Comparison of ENCODE assay signal across 8 mouse cellular contexts in genomic region chrX:142228055-142228768, GRCm38 (mm10). TPM values are rescaled to one million over a fixed set of nuclear protein-coding genes. Genes with fewer than 3 reads are reported as not detected.
DNase-seq lines count a peak whose midpoint lies in the region; ATAC-seq lines count a peak whose summit lies in the region.

No protein-coding gene starts in this region.

- peak overlapping the region; percentile 86 for H3K27ac ChIP-seq in hindbrain, embryonic 10.5 days

- no peaks in the 10 kb centered on the region for H3K27me3 ChIP-seq in hindbrain, embryonic 10.5 days (ENCODE audit: insufficient read depth, poor library complexity, severe bottlenecking)

- peak; percentile 100 for ATAC-seq in frontal cortex, adult (ENCODE audit: low TSS enrichment)

- H3K4me3 ChIP-seq in hindbrain, embryonic 10.5 days = peak overlapping the region; percentile 57

- no peaks in the 10 kb centered on the region for H3K4me1 ChIP-seq in hindbrain, embryonic 10.5 days (replicated peaks)

- H3K9me3 ChIP-seq in hindbrain, embryonic 10.5 days = no peaks in the 10 kb centered on the region

- peak; percentile 87 for DNase-seq in Muller cell, postnatal 12 days (ENCODE audit: inconsistent ontology term)
- peak; percentile 84 for DNase-seq in cerebellum, adult 9-10 months
- DNase-seq in hindbrain, embryonic 10.5 days (ENCODE audit: low spot score) = peak; percentile 63
- DNase-seq in layer of hippocampus, adult 9-11 months = peak; percentile 75
- DNase-seq in lung, postnatal 10 days = peak; percentile 84
- DNase-seq in ovary, postnatal 36 days (ENCODE audit: low spot score) = peak; percentile 65
- peak; percentile 62 for DNase-seq in thymus, postnatal 25 days

- no peaks in the 10 kb centered on the region for H3K36me3 ChIP-seq in hindbrain, embryonic 10.5 days

- WGBS in hindbrain, embryonic 10.5 days = 24% methylated on average over 34 of the region's 42 CpGs

RNA-seq across cellular contexts. Expression of gene Nxt2, which starts 1.6 kb away (rescaled TPM):
- 8.3 and 9.3 TPM in 2 replicates for polyA plus RNA-seq in hindbrain, embryonic 10.5 days (2016; fragmentation: Nextera tagmentation; extraction: Ambion mirVana)

RNA-seq across cellular contexts. Expression of gene Gucy2f, which starts 31.5 kb away (rescaled TPM):
- polyA plus RNA-seq in hindbrain, embryonic 10.5 days (2016; fragmentation: Nextera tagmentation; extraction: Ambion mirVana) = 0.01 TPM in 1 of 2 replicates, not detected in the other

Comparison
In these comparisons a context has a peak if more than half of its experiments do, and no peak if none do; other contexts are left out.
1. Peak in every context shown above with its lines: DNase-seq, ATAC-seq, H3K4me3 ChIP-seq and H3K27ac ChIP-seq.